12 mouse cellular contexts compared by ENCODE assay signal in the genomic region with DNA sequence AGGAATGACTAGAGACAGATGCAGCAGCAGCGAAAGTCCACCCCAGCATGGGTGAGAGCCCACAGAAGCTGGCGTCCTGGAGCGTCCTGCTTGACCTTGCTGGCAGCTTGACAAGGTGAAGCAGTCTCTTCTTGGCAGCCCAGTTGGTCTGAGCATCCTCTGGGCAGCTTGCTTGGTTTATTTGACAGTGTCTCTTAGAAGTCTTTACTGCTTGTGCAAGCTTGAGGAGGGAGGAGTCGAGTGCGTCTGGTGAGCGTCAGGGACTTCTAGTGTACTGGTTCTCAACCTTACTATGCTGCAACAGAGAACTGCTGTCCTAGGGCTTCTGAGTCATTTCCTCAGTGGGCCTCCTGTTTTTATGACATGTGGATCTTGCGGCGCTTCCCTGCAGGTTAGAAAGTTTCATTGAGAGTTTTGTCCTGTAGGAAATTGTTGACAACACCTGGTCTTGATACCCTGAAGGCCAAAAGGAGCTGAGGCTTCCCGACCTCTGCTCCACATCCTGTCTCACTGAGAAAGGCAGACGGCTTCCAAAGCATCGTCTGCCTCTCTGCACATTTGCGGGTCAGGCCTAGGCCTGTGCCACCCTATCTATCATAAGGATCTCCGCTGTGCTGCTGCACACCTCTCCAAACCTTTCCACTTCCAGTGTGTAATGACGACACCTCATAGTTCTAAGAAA. TPM values are rescaled to one million over a fixed set of nuclear protein-coding genes. Genes with fewer than 3 reads are reported as not detected.
DNase-seq lines count a peak whose midpoint lies in the region; ATAC-seq and TF ChIP-seq lines count a peak whose summit lies in the region.
"Had no signal": no experiment of that assay in that cellular context is flagged by ENCODE, and none has a peak within 500 bp of the region (broad histone marks: within the 10 kb centered on the region; RNA-seq: fewer than 3 reads in every experiment).

No protein-coding gene starts in this region.

- ATAC-seq in granulocyte monocyte progenitor cell, adult 5-6 weeks (replicated peaks; ENCODE audit: poor library complexity, severe bottlenecking) = peak; percentile 86
- peak; percentile 37; the same call in 1 of the 2 replicates for ATAC-seq in megakaryocyte-erythroid progenitor cell, adult 5-6 weeks (replicated peaks; ENCODE audit: low FRiP score, low TSS enrichment, poor library complexity, severe bottlenecking)
- ATAC-seq: hindbrain, postnatal 0 days had no signal

- no peak overlapping the region for H3K27ac ChIP-seq in layer of hippocampus, adult 2 months
- H3K27ac ChIP-seq: hindbrain, postnatal 0 days; lung, embryonic 15.5 days; stomach, embryonic 15.5 days had no signal

- H3K4me3 ChIP-seq in layer of hippocampus, adult 2 months = no peak overlapping the region
- H3K4me3 ChIP-seq: heart, embryonic 12.5 days; lung, embryonic 15.5 days; stomach, embryonic 15.5 days had no signal

- DNase-seq in gastrocnemius, postnatal 14 days = peak; percentile 18
- DNase-seq in gastrocnemius, adult 18-20 months (ENCODE audit: low spot score) = no peak
- peak; percentile 13 to 28 for DNase-seq in lung, adult 18-20 months
- no peak for DNase-seq in lung, postnatal 14 days
- DNase-seq in layer of hippocampus, adult 2 months (ENCODE audit: low spot score in 2 of 2) = no peak
- no peak for DNase-seq in left cerebral cortex, postnatal 10 days (ENCODE audit: extremely low spot score in 1 of 2, low spot score in 2 of 2)

- intact Hi-C loops in gastrocnemius, postnatal 14 days (cut with DNase I; ENCODE audit: low total_unique reads) = no loop called here
- intact Hi-C loops in left cerebral cortex, postnatal 10 days (cut with DNase I) = no loop called here

- TF ChIP-seq CTCF in layer of hippocampus, adult 2 months (conservative IDR thresholded peaks at IDR 0.05) = no peak

RNA-seq across cellular contexts. Expression of gene Utp14b, which starts 44.6 kb away (rescaled TPM):
- total RNA-seq in gastrocnemius, postnatal 14 days (2021) = 1 to 10 TPM; 1.6 to 2.2 TPM
- 1 to 10 TPM; 1.6 TPM for total RNA-seq in gastrocnemius, adult 18-20 months (2021)
- total RNA-seq in granulocyte monocyte progenitor cell, adult 5-6 weeks (2014; fragmentation: Nextera tagmentation) = 9.0 and 9.2 TPM in 2 replicates
- total RNA-seq in granulocyte monocyte progenitor cell, adult 5-6 weeks (2017) = 10.3 and 11.4 TPM in 2 replicates
- 6.1 and 10.7 TPM in 2 replicates for total RNA-seq in megakaryocyte-erythroid progenitor cell, adult 5-6 weeks (2014; fragmentation: Nextera tagmentation)
- total RNA-seq in megakaryocyte-erythroid progenitor cell, adult 5-6 weeks (2017) = 8.1 and 18.0 TPM in 2 replicates
- 10 to 100 TPM; 21.6 to 28.7 TPM for total RNA-seq in layer of hippocampus, adult 2 months (2021)
- total RNA-seq in left cerebral cortex, postnatal 10 days (2021) = 10 to 100 TPM; 11.4 to 13.0 TPM

RNA-seq across cellular contexts. Expression of gene Acsl3, which starts 44.8 kb away (rescaled TPM):
- total RNA-seq in gastrocnemius, postnatal 14 days (2021) = 10 to 100 TPM in 1 of 2 experiments, 1 to 10 TPM in 1; 7.0 to 10.0 TPM
- 1 to 10 TPM; 9.2 to 9.9 TPM for total RNA-seq in gastrocnemius, adult 18-20 months (2021)
- 11.2 and 11.8 TPM in 2 replicates for total RNA-seq in granulocyte monocyte progenitor cell, adult 5-6 weeks (2014; fragmentation: Nextera tagmentation)
- total RNA-seq in granulocyte monocyte progenitor cell, adult 5-6 weeks (2017) = 24.3 and 37.7 TPM in 2 replicates
- 10.1 and 12.9 TPM in 2 replicates for total RNA-seq in megakaryocyte-erythroid progenitor cell, adult 5-6 weeks (2014; fragmentation: Nextera tagmentation)
- total RNA-seq in megakaryocyte-erythroid progenitor cell, adult 5-6 weeks (2017) = 50.9 and 77.7 TPM in 2 replicates
- 100 to 1,000 TPM; 186 to 188 TPM for total RNA-seq in layer of hippocampus, adult 2 months (2021)
- total RNA-seq in left cerebral cortex, postnatal 10 days (2021) = 100 to 1,000 TPM; 113 to 125 TPM

Comparison
In these comparisons a context has a peak if more than half of its experiments do, and no peak if none do; other contexts are left out.
1. DNase-seq: peak in gastrocnemius, postnatal 14 days (single experiment) and lung, adult 18-20 months (2 of 2); none in gastrocnemius, adult 18-20 months (single experiment), lung, postnatal 14 days (single experiment), layer of hippocampus, adult 2 months (0 of 2) and left cerebral cortex, postnatal 10 days (0 of 2).